In genomic region chr10:121256115-121256825, GRCm38 (mm10) we compare ENCODE assay signal across 8 mouse cellular contexts.
DNase-seq lines count a peak whose midpoint lies in the region; ATAC-seq and TF ChIP-seq lines count a peak whose summit lies in the region.

No protein-coding gene starts in this region.

- dilution Hi-C loops in CH12.LX (cut with MboI; ENCODE audit: extremely low pct_ligation_motif_present, extremely low pct_unique_long_range_greater_than_20kb, low sequenced_read_pairs), result no loop called here

- TF ChIP-seq POLR2A in CH12.LX (IDR thresholded peaks at IDR 0.05; ENCODE audit: low read depth, low read length), result no peak

- H3K4me2 ChIP-seq in CH12.LX (ENCODE audit: insufficient read depth, low read depth, poor library complexity, severe bottlenecking), result no peak overlapping the region
- H3K4me2 ChIP-seq in kidney, embryonic 15.5 days, result 0 out of 2 replicates have a peak overlapping the region, but pooled peaks have one; percentile 13
- H3K4me2 ChIP-seq in liver, embryonic 14.5 days (ENCODE audit: low read depth), result no peak overlapping the region
- no peak overlapping the region for H3K4me2 ChIP-seq in neural tube, embryonic 11.5 days (ENCODE audit: low read depth)

- peak; percentile 67 for DNase-seq in CH12.LX (ENCODE audit: extremely low read depth)
- DNase-seq in adrenal gland, adult 8-10 months, result peak; percentile 17
- DNase-seq in embryo, embryonic 10.5 days (ENCODE audit: low spot score), result peak; percentile 93
- peak; percentile 31 to 58 for DNase-seq in gastrocnemius, postnatal 4 days (ENCODE audit: low spot score in 2 of 2)
- peak in 2 of 3 experiments; percentile 22 to 24 for DNase-seq in liver, embryonic 14.5 days (ENCODE audit: low read depth in 3 of 3, low spot score in 3 of 3)
- peak; percentile 77 for DNase-seq in neural tube, embryonic 11.5 days (ENCODE audit: low spot score)
- DNase-seq in testis, postnatal 10 days (ENCODE audit: low spot score), result peak; percentile 76

- H3K36me3 ChIP-seq in CH12.LX (replicated peaks in 1 of 2; ENCODE audit: control insufficient read depth in 1 of 2, insufficient read depth in 1 of 2, low read length in 1 of 2), result no peaks in the 10 kb centered on the region
- H3K36me3 ChIP-seq in kidney, embryonic 15.5 days, result no peaks in the 10 kb centered on the region
- H3K36me3 ChIP-seq in liver, embryonic 14.5 days (replicated peaks; ENCODE audit: control insufficient read depth, insufficient read depth, low read depth), result no peaks in the 10 kb centered on the region
- no peaks in the 10 kb centered on the region for H3K36me3 ChIP-seq in neural tube, embryonic 11.5 days (ENCODE audit: control insufficient read depth, insufficient read depth, low read length)

- H3K79me2 ChIP-seq in CH12.LX (replicated peaks; ENCODE audit: control insufficient read depth, extremely low read depth, insufficient read depth, poor library complexity, severe bottlenecking), result no peaks in the 10 kb centered on the region

- TF ChIP-seq EP300 in CH12.LX (IDR thresholded peaks at IDR 0.05; ENCODE audit: low read length), result no peak
- no peak for TF ChIP-seq EP300 in liver, embryonic 14.5 days (IDR thresholded peaks at IDR 0.05; ENCODE audit: low read depth)

- H3K27me3 ChIP-seq in CH12.LX (replicated peaks), result no peaks in the 10 kb centered on the region
- H3K27me3 ChIP-seq in kidney, embryonic 15.5 days, result peaks cover 13% of the 10 kb centered on the region
- no peaks in the 10 kb centered on the region for H3K27me3 ChIP-seq in liver, embryonic 14.5 days (ENCODE audit: control insufficient read depth, insufficient read depth, low read length)
- H3K27me3 ChIP-seq in neural tube, embryonic 11.5 days (ENCODE audit: control insufficient read depth, insufficient read depth, low read length), result no peaks in the 10 kb centered on the region

- 22% methylated on average over 17 of the region's 17 CpGs for WGBS in kidney, embryonic 15.5 days
- 21% methylated on average over 17 of the region's 17 CpGs for WGBS in liver, embryonic 14.5 days (ENCODE audit: insufficient replicate concordance)
- 27% methylated on average over 17 of the region's 17 CpGs for WGBS in neural tube, embryonic 11.5 days

- peak; percentile 97 for TF ChIP-seq CTCF in CH12.LX (conservative IDR thresholded peaks at IDR 0.05 in 1 of 2, IDR thresholded peaks at IDR 0.05 in 1 of 2; ENCODE audit: low read depth in 2 of 2, low read length in 2 of 2)
- peak; percentile 95 for TF ChIP-seq CTCF in liver, embryonic 14.5 days (IDR thresholded peaks at IDR 0.05; ENCODE audit: low read depth)

- no peak overlapping the region for H3K4me3 ChIP-seq in CH12.LX (replicated peaks in 1 of 3; ENCODE audit: low read depth in 2 of 3, low read length in 2 of 3, poor library complexity in 1 of 3)
- no peak overlapping the region for H3K4me3 ChIP-seq in kidney, embryonic 15.5 days (replicated peaks)
- no peak overlapping the region for H3K4me3 ChIP-seq in liver, embryonic 14.5 days (ENCODE audit: insufficient read depth in 1 of 2, low read depth in 2 of 2, low read length in 2 of 2)
- H3K4me3 ChIP-seq in neural tube, embryonic 11.5 days (ENCODE audit: low read depth, low read length), result no peak overlapping the region

- H3K9ac ChIP-seq in CH12.LX (ENCODE audit: insufficient read depth, low read depth), result no peak overlapping the region
- H3K9ac ChIP-seq in kidney, embryonic 15.5 days, result no peak overlapping the region
- H3K9ac ChIP-seq in liver, embryonic 14.5 days (replicated peaks), result no peak overlapping the region
- H3K9ac ChIP-seq in neural tube, embryonic 11.5 days (ENCODE audit: low read length), result no peak overlapping the region

- H3K27ac ChIP-seq in CH12.LX (ENCODE audit: insufficient read depth, low read depth), result no peak overlapping the region
- no peak overlapping the region for H3K27ac ChIP-seq in kidney, embryonic 15.5 days
- H3K27ac ChIP-seq in liver, embryonic 14.5 days, result no peak overlapping the region
- no peak overlapping the region for H3K27ac ChIP-seq in neural tube, embryonic 11.5 days (ENCODE audit: low read depth, low read length)

- ATAC-seq in kidney, embryonic 15.5 days (replicated peaks; ENCODE audit: low FRiP score), result no peak; the same call in 1 of the 2 replicates
- no peak for ATAC-seq in liver, embryonic 14.5 days (ENCODE audit: insufficient read depth)
- ATAC-seq in neural tube, embryonic 11.5 days (ENCODE audit: insufficient read depth, low FRiP score, low TSS enrichment), result peak; percentile 61

- no peaks in the 10 kb centered on the region for H3K9me3 ChIP-seq in CH12.LX (replicated peaks; ENCODE audit: low read length)
- no peaks in the 10 kb centered on the region for H3K9me3 ChIP-seq in kidney, embryonic 15.5 days (replicated peaks)
- H3K9me3 ChIP-seq in liver, embryonic 14.5 days (ENCODE audit: control insufficient read depth, low read length), result no peaks in the 10 kb centered on the region
- H3K9me3 ChIP-seq in neural tube, embryonic 11.5 days (ENCODE audit: control insufficient read depth, low read length), result no peaks in the 10 kb centered on the region

- H3K4me1 ChIP-seq in CH12.LX (ENCODE audit: control insufficient read depth in 1 of 2, insufficient read depth in 2 of 2), result peaks cover 2 to 12% of the 10 kb centered on the region in 2 experiments; a peak in 2 of 4 replicates
- no peaks in the 10 kb centered on the region for H3K4me1 ChIP-seq in kidney, embryonic 15.5 days
- no peaks in the 10 kb centered on the region for H3K4me1 ChIP-seq in liver, embryonic 14.5 days (replicated peaks; ENCODE audit: control insufficient read depth in 2 of 2, insufficient read depth in 2 of 2, low read length in 1 of 2)
- no peaks in the 10 kb centered on the region for H3K4me1 ChIP-seq in neural tube, embryonic 11.5 days (ENCODE audit: control insufficient read depth, insufficient read depth, low read length)

- in situ Hi-C loops in CH12.LX (cut with MboI; ENCODE audit: low pct_ligation_motif_present, low pct_unique_long_range_greater_than_20kb, low sequenced_read_pairs), result loop anchor here (25.0 kb wide), 1 partner anchor 1019 kb away; the partner anchor contains the start of gene Llph

- peak; percentile 94 for TF ChIP-seq RAD21 in CH12.LX (IDR thresholded peaks at IDR 0.05; ENCODE audit: low read depth, low read length)

TF ChIP-seq in CH12.LX, 34 proteins besides CTCF, POLR2A, EP300 and RAD21:
- TF ChIP-seq MYC (IDR thresholded peaks at IDR 0.05; ENCODE audit: low read depth, low read length) (0 out of 2 replicates have a peak, but pooled peaks have one; percentile 17), SMC3 (IDR thresholded peaks at IDR 0.05; ENCODE audit: low read depth, low read length) (peak; percentile 74), GABPA (IDR thresholded peaks at IDR 0.05; ENCODE audit: insufficient replicate concordance, low read depth, low read length) (no peak), RCOR1 (conservative IDR thresholded peaks at IDR 0.05; ENCODE audit: low read depth, low read length) (no peak), ZNF384 (IDR thresholded peaks at IDR 0.05; ENCODE audit: low read depth, low read length) (no peak), KAT2A (IDR thresholded peaks at IDR 0.05; ENCODE audit: insufficient replicate concordance, low read length) (no peak), BHLHE40 (IDR thresholded peaks at IDR 0.05; ENCODE audit: low read depth, low read length) (0 out of 2 replicates have a peak, but pooled peaks have one; percentile 31), SIN3A (IDR thresholded peaks at IDR 0.05; ENCODE audit: low read length) (no peak), NELFE (IDR thresholded peaks at IDR 0.05; ENCODE audit: low read depth, low read length) (no peak), JUND (conservative IDR thresholded peaks at IDR 0.05; ENCODE audit: low read depth, low read length) (no peak), TCF12 (IDR thresholded peaks at IDR 0.05; ENCODE audit: low read depth, low read length) (0 out of 2 replicates have a peak, but pooled peaks have one; percentile 16), HCFC1 (IDR thresholded peaks at IDR 0.05; ENCODE audit: low read depth, low read length) (no peak), TBP (conservative IDR thresholded peaks at IDR 0.05; ENCODE audit: low read depth, low read length) (no peak), JUN (IDR thresholded peaks at IDR 0.05; ENCODE audit: insufficient read depth, low read depth, low read length) (no peak), POLR2AphosphoS2 (IDR thresholded peaks at IDR 0.05; ENCODE audit: low read depth, low read length) (no peak), MAX (IDR thresholded peaks at IDR 0.05; ENCODE audit: low read length) (0 out of 2 replicates have a peak, but pooled peaks have one; percentile 28), PAX5 (IDR thresholded peaks at IDR 0.05; ENCODE audit: low read length) (no peak), ZC3H11A (IDR thresholded peaks at IDR 0.05; ENCODE audit: low read depth, low read length) (peak; percentile 24), ZKSCAN1 (IDR thresholded peaks at IDR 0.05; ENCODE audit: borderline replicate concordance, low read depth, low read length) (no peak), NRF1 (IDR thresholded peaks at IDR 0.05; ENCODE audit: low read depth, low read length) (0 out of 2 replicates have a peak, but pooled peaks have one; percentile 15)

Comparison
In these comparisons a context has a peak if more than half of its experiments do, and no peak if none do; other contexts are left out.
1. DNase-seq: peak in every context shown above with its lines; median percentile 93 in embryo, embryonic 10.5 days; 77 in neural tube, embryonic 11.5 days; 76 in testis, postnatal 10 days; 67 in CH12.LX; 44 in gastrocnemius, postnatal 4 days; 23 in liver, embryonic 14.5 days; 17 in adrenal gland, adult 8-10 months.